Mouse (Mus musculus): Measurements from ENCODE around the gene Tmem100. TPM values are rescaled to one million over a fixed set of nuclear protein-coding genes. Genes with fewer than 3 reads are reported as not detected.

The Tmem100 gene
- polyA plus RNA-seq, 1 experiment, result 219 TPM

DNA sequence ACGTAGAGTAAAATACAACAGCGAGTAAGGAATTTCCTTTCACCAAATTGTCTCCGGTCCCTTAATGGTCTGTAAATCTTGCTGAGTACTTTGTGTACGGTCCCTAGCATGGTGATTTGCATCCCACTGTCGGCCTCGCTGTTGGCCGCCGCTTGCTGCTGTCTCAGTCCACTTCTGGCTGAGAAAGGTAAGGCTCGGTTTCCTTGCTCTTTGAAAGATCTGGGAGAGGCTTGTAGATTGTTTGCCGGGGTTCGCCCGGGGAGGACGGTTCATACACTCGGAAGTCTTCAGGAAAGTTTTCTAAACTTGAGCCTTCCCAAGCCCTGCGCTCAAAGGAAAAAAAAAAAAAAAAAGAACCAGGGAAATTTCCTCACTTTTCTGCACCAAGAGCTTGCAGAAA is 409 bp downstream of the Tmem100 start:
- DNase-seq, result no peak
- peaks cover 6% of the 10 kb centered on the region; the same call in 1 of the 2 replicates for H3K4me1 ChIP-seq (ENCODE audit: control insufficient read depth, insufficient read depth, low read length)
- WGBS, result under 1% methylated on average over 15 of the region's 15 CpGs
- peak overlapping the region; percentile 84 for H3K4me3 ChIP-seq (replicated peaks; ENCODE audit: extremely low read depth, low read depth, low read length)
- TF ChIP-seq POLR2A (IDR thresholded peaks at IDR 0.05; ENCODE audit: borderline replicate concordance, extremely low read depth, low read depth, low read length) (peak; percentile 91; the same call in 1 of the 2 replicates), CTCF (IDR thresholded peaks at IDR 0.05; ENCODE audit: insufficient read depth, low read length) (no peak)

GRCm38 (mm10) chr11:90031076-90031475 is 928 bp downstream of the Tmem100 start:
- Histone ChIP-seq H3K4me3 (replicated peaks; ENCODE audit: extremely low read depth, low read depth, low read length) (peak overlapping the region; percentile 84), H3K4me1 (ENCODE audit: control insufficient read depth, insufficient read depth, low read length) (peaks cover 6% of the 10 kb centered on the region; the same call in 1 of the 2 replicates)
- TF ChIP-seq POLR2A (IDR thresholded peaks at IDR 0.05; ENCODE audit: borderline replicate concordance, extremely low read depth, low read depth, low read length) (peak; percentile 40; the same call in 1 of the 2 replicates), CTCF (IDR thresholded peaks at IDR 0.05; ENCODE audit: insufficient read depth, low read length) (no peak)
- WGBS, result 29% methylated on average over 7 of the region's 7 CpGs
- no peak for DNase-seq

DNA sequence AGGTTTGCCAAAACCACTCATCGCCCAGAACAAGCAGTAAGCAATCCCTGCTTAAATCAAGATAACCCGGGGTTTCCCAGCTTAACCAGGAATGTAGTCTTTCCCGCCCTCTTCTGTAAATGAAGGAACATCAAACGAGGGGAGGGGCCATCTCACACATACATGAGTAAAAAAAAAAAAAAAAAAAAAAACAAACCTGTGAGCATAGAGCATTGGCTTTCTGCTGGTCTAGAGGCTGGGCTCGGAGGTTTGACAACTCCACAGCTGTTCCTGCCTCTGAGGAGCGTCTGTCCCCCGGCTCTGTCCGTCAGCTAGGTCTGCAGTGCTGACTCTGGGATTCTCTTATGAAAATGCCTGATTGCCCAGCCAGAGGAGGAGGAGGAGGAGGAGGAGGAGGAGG is 2.7 kb downstream of the Tmem100 start:
- peaks cover 6% of the 10 kb centered on the region; the same call in 1 of the 2 replicates for H3K4me1 ChIP-seq (ENCODE audit: control insufficient read depth, insufficient read depth, low read length)
- DNase-seq, result no peak
- peak overlapping the region; percentile 84 for H3K4me3 ChIP-seq (replicated peaks; ENCODE audit: extremely low read depth, low read depth, low read length)
- WGBS, result 11% methylated on average over 8 of the region's 8 CpGs
- TF ChIP-seq POLR2A (IDR thresholded peaks at IDR 0.05; ENCODE audit: borderline replicate concordance, extremely low read depth, low read depth, low read length), result peak; percentile 86; the same call in 1 of the 2 replicates
- no peak for TF ChIP-seq CTCF (IDR thresholded peaks at IDR 0.05; ENCODE audit: insufficient read depth, low read length)

GRCm38 (mm10) chr11:90033442-90033841 is 3.3 kb downstream of the Tmem100 start:
- Histone ChIP-seq H3K4me1 (ENCODE audit: control insufficient read depth, insufficient read depth, low read length) (peaks cover 6% of the 10 kb centered on the region; the same call in 1 of the 2 replicates), H3K4me3 (replicated peaks; ENCODE audit: extremely low read depth, low read depth, low read length) (peak overlapping the region; percentile 84)
- no peak for DNase-seq
- peak; percentile 77; the same call in 1 of the 2 replicates for TF ChIP-seq POLR2A (IDR thresholded peaks at IDR 0.05; ENCODE audit: borderline replicate concordance, extremely low read depth, low read depth, low read length)
- no peak for TF ChIP-seq CTCF (IDR thresholded peaks at IDR 0.05; ENCODE audit: insufficient read depth, low read length)
- WGBS, result 22% methylated on average over 5 of the region's 5 CpGs

DNA sequence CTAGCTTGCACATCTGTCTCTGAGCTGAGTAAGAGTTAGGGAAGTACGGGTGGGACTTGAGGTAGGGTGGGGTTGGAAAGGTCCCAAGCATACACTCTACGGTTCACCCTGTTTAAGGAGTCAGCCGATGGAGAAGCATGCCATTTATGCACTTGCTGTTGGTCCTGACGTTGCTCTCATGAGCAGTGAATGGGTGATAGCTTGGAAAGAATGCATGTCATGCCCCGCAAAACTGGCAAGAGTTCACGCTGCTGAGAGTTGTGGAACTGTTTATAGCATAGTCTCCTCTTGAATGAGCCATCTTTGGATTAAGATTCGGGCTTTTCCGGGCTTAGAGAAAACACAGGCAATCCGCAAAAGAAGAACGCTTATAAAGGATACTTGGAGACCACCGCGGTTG is 4.5 kb downstream of the Tmem100 start:
- DNase-seq, result no peak
- TF ChIP-seq CTCF (IDR thresholded peaks at IDR 0.05; ENCODE audit: insufficient read depth, low read length) (no peak), POLR2A (IDR thresholded peaks at IDR 0.05; ENCODE audit: borderline replicate concordance, extremely low read depth, low read depth, low read length) (peak; percentile 82)
- H3K4me3 ChIP-seq (replicated peaks; ENCODE audit: extremely low read depth, low read depth, low read length), result peak overlapping the region; percentile 78
- H3K4me1 ChIP-seq (ENCODE audit: control insufficient read depth, insufficient read depth, low read length), result peaks cover 2% of the 10 kb centered on the region; the same call in 1 of the 2 replicates
- WGBS, result 37% methylated on average over 12 of the region's 12 CpGs

DNA sequence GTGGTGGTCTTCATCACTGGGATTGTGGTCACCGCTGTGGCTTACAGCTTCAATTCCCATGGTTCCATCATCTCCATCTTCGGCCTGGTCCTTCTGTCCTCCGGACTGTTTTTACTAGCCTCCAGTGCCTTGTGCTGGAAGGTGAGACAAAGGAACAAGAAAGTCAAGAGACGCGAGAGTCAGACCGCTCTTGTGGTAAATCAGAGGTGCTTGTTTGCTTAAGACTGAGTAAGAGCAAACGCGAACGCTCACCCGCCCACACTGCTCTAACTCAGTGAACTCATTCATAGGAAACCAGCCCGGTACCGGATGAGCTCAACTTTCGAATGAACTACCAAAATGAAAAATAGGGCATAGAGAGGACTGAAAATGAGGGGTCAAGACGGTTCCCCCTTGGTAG is 5.4 kb downstream of the Tmem100 start:
- no peak for DNase-seq
- 0 out of 2 replicates have a peak, but pooled peaks have one; percentile 32 for TF ChIP-seq POLR2A (IDR thresholded peaks at IDR 0.05; ENCODE audit: borderline replicate concordance, extremely low read depth, low read depth, low read length)
- TF ChIP-seq CTCF (IDR thresholded peaks at IDR 0.05; ENCODE audit: insufficient read depth, low read length), result no peak
- WGBS, result 37% methylated on average over 14 of the region's 14 CpGs
- H3K4me1 ChIP-seq (ENCODE audit: control insufficient read depth, insufficient read depth, low read length), result no peaks in the 10 kb centered on the region; the same call in 1 of the 2 replicates
- peak overlapping the region; percentile 78 for H3K4me3 ChIP-seq (replicated peaks; ENCODE audit: extremely low read depth, low read depth, low read length)

DNA sequence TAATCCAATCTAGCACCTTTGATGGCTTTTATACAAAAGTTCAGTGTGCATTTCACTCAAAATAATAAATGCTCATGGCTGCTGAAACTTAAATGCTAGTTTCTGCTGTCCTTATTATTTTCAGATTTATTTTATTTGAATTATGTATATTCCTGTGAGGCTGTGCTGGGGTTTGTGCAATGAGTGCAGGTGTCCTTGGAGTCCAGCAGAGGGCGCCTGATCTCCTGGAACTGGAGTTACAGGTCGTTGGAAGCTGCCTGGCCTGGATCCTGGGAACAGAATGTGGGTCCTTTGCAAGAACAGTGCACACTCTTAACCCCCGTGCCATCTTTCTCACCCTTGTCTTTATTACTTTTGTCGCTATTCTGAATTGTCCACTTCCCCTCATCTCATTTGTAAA is 6.3 kb downstream of the Tmem100 start:
- TF ChIP-seq CTCF (IDR thresholded peaks at IDR 0.05; ENCODE audit: insufficient read depth, low read length), result peak; percentile 60
- TF ChIP-seq POLR2A (IDR thresholded peaks at IDR 0.05; ENCODE audit: borderline replicate concordance, extremely low read depth, low read depth, low read length), result peak; percentile 42; the same call in 1 of the 2 replicates
- 67% methylated on average over 4 of the region's 4 CpGs for WGBS
- no peak for DNase-seq
- no peaks in the 10 kb centered on the region; the same call in 1 of the 2 replicates for H3K4me1 ChIP-seq (ENCODE audit: control insufficient read depth, insufficient read depth, low read length)
- H3K4me3 ChIP-seq (replicated peaks; ENCODE audit: extremely low read depth, low read depth, low read length), result peak overlapping the region; percentile 31

GRCm38 (mm10) chr11:90038022-90038421 is 7.9 kb downstream of the Tmem100 start:
- no peak for TF ChIP-seq POLR2A (IDR thresholded peaks at IDR 0.05; ENCODE audit: borderline replicate concordance, extremely low read depth, low read depth, low read length)
- TF ChIP-seq CTCF (IDR thresholded peaks at IDR 0.05; ENCODE audit: insufficient read depth, low read length), result peak; percentile 51
- Histone ChIP-seq H3K4me1 (ENCODE audit: control insufficient read depth, insufficient read depth, low read length) (no peaks in the 10 kb centered on the region; the same call in 1 of the 2 replicates), H3K4me3 (replicated peaks; ENCODE audit: extremely low read depth, low read depth, low read length) (no peak overlapping the region)
- WGBS, result 11% methylated on average over 5 of the region's 5 CpGs
- peak; percentile 46 for DNase-seq

- no peak for DNase-seq
- TF ChIP-seq CTCF (IDR thresholded peaks at IDR 0.05; ENCODE audit: insufficient read depth, low read length) (no peak), POLR2A (IDR thresholded peaks at IDR 0.05; ENCODE audit: borderline replicate concordance, extremely low read depth, low read depth, low read length) (no peak)
- 39% methylated on average over 4 of the region's 4 CpGs for WGBS
- H3K4me1 ChIP-seq (ENCODE audit: control insufficient read depth, insufficient read depth, low read length), result peaks cover 16% of the 10 kb centered on the region
- H3K4me3 ChIP-seq (replicated peaks; ENCODE audit: extremely low read depth, low read depth, low read length), result no peak overlapping the region
Observed at GRCm38 (mm10) chr11:90044459-90044858, 14.3 kb downstream of the Tmem100 start.

GRCm38 (mm10) chr11:90046211-90046610 is 16.1 kb downstream of the Tmem100 start:
- peaks cover 23% of the 10 kb centered on the region for H3K4me1 ChIP-seq (ENCODE audit: control insufficient read depth, insufficient read depth, low read length)
- H3K4me3 ChIP-seq (replicated peaks; ENCODE audit: extremely low read depth, low read depth, low read length), result no peak overlapping the region
- TF ChIP-seq POLR2A (IDR thresholded peaks at IDR 0.05; ENCODE audit: borderline replicate concordance, extremely low read depth, low read depth, low read length), result no peak
- no peak for TF ChIP-seq CTCF (IDR thresholded peaks at IDR 0.05; ENCODE audit: insufficient read depth, low read length)
- no peak for DNase-seq
- 43% methylated on average over 7 of the region's 7 CpGs for WGBS

Measured in lung, adult 2 months (tissue).